Mouse (Mus musculus) adrenal gland, postnatal 0 days (tissue): Measurements from ENCODE around the gene Zswim2. TPM values are rescaled to one million over a fixed set of nuclear protein-coding genes. Genes with fewer than 3 reads are reported as not detected.

Experiments used
- polyA plus RNA-seq: library from polyadenylated mRNA; unstranded; fragments of >200 nt; fragmentation: Nextera tagmentation; extraction: Ambion mirVana; gene quantifications from 2 replicates; pipeline ENCODE4 v1.2.1, GENCODE M21; 2015

The Zswim2 gene
- polyA plus RNA-seq, result not detected in 2 replicates

DNA sequence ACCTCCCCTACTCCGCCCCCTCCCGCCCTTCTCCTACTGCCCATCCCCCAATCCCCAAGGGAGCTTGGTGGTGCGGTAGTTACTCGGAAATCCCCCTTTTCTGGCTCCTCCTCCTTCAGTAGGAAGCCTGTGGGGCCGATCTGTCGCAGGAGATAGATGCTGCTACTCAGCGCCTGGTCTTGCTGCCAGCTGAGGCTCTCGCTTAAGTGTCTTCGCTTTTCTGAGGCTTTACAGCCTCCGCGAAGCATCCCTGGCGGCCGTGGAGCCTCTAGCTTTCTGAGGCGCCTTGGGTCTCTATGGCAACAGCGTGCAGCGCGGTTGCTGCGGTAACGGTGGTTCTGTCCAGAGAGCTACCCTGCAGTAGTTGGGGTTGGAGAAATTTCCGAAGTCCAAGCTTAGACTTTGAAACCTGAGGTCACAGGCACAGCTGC lies at the start of gene Zswim2:
Gene Zswim2 (minus strand): TSS at position 298 of the 431 bp plus-strand sequence.

DNA sequence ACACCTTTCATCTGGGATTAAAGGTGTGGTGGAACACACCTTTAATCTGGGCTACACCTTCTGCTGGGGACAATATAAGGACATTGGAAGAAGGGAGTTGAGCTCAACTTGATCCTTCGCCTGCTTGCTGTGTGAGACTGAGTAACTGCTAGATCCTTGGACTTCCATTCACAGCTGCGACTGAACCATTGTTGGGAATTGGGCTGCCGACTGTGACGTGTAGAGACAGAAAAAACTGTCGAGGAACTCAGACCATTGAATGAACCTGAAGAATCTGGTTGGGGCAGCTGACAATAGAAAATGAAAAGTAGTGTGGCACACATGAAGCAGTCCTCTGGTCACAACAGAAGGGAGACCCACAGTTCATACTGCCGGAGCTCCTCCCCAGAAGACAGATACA lies 49.2 kb upstream of the Zswim2 start, which contains the start of gene Gm13691:
Gene Gm13691 (plus strand): TSS at position 301 of the 400 bp plus-strand sequence.

DNA sequence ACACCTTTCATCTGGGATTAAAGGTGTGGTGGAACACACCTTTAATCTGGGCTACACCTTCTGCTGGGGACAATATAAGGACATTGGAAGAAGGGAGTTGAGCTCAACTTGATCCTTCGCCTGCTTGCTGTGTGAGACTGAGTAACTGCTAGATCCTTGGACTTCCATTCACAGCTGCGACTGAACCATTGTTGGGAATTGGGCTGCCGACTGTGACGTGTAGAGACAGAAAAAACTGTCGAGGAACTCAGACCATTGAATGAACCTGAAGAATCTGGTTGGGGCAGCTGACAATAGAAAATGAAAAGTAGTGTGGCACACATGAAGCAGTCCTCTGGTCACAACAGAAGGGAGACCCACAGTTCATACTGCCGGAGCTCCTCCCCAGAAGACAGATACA lies 43.4 kb upstream of the Zswim2 start, which contains the start of gene Gm13697:
Gene Gm13697 (plus strand): TSS at position 301 of the 400 bp plus-strand sequence.

DNA sequence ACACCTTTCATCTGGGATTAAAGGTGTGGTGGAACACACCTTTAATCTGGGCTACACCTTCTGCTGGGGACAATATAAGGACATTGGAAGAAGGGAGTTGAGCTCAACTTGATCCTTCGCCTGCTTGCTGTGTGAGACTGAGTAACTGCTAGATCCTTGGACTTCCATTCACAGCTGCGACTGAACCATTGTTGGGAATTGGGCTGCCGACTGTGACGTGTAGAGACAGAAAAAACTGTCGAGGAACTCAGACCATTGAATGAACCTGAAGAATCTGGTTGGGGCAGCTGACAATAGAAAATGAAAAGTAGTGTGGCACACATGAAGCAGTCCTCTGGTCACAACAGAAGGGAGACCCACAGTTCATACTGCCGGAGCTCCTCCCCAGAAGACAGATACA lies 37.6 kb upstream of the Zswim2 start, which contains the start of gene Gm13694:
Gene Gm13694 (plus strand): TSS at position 301 of the 400 bp plus-strand sequence.

DNA sequence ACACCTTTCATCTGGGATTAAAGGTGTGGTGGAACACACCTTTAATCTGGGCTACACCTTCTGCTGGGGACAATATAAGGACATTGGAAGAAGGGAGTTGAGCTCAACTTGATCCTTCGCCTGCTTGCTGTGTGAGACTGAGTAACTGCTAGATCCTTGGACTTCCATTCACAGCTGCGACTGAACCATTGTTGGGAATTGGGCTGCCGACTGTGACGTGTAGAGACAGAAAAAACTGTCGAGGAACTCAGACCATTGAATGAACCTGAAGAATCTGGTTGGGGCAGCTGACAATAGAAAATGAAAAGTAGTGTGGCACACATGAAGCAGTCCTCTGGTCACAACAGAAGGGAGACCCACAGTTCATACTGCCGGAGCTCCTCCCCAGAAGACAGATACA lies 31.8 kb upstream of the Zswim2 start, which contains the start of gene Gm13696:
Gene Gm13696 (plus strand): TSS at position 301 of the 400 bp plus-strand sequence.

DNA sequence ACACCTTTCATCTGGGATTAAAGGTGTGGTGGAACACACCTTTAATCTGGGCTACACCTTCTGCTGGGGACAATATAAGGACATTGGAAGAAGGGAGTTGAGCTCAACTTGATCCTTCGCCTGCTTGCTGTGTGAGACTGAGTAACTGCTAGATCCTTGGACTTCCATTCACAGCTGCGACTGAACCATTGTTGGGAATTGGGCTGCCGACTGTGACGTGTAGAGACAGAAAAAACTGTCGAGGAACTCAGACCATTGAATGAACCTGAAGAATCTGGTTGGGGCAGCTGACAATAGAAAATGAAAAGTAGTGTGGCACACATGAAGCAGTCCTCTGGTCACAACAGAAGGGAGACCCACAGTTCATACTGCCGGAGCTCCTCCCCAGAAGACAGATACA lies 26.0 kb upstream of the Zswim2 start, which contains the start of gene Gm13695:
Gene Gm13695 (plus strand): TSS at position 301 of the 400 bp plus-strand sequence.

DNA sequence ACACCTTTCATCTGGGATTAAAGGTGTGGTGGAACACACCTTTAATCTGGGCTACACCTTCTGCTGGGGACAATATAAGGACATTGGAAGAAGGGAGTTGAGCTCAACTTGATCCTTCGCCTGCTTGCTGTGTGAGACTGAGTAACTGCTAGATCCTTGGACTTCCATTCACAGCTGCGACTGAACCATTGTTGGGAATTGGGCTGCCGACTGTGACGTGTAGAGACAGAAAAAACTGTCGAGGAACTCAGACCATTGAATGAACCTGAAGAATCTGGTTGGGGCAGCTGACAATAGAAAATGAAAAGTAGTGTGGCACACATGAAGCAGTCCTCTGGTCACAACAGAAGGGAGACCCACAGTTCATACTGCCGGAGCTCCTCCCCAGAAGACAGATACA lies 20.2 kb upstream of the Zswim2 start, which contains the start of gene Gm13693:
Gene Gm13693 (plus strand): TSS at position 301 of the 400 bp plus-strand sequence.

DNA sequence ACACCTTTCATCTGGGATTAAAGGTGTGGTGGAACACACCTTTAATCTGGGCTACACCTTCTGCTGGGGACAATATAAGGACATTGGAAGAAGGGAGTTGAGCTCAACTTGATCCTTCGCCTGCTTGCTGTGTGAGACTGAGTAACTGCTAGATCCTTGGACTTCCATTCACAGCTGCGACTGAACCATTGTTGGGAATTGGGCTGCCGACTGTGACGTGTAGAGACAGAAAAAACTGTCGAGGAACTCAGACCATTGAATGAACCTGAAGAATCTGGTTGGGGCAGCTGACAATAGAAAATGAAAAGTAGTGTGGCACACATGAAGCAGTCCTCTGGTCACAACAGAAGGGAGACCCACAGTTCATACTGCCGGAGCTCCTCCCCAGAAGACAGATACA lies 14.4 kb upstream of the Zswim2 start, which contains the start of gene Gm13698:
Gene Gm13698 (plus strand): TSS at position 301 of the 400 bp plus-strand sequence.

Other genes with a start within 250 kb of the Zswim2 start
- 83.0 and 97.3 TPM in 2 replicates for gene Itgav, start 216.8 kb downstream of the Zswim2 start, polyA plus RNA-seq
- gene Fam171b, start 128.6 kb downstream of the Zswim2 start, polyA plus RNA-seq, result 5.2 and 9.7 TPM in 2 replicates
- gene Gm13698, start 14.5 kb upstream of the Zswim2 start, polyA plus RNA-seq, result not detected in 2 replicates
- not detected in 2 replicates for gene Gm13693, start 20.3 kb upstream of the Zswim2 start, polyA plus RNA-seq
- not detected in 2 replicates for gene Gm13695, start 26.1 kb upstream of the Zswim2 start, polyA plus RNA-seq
- gene Gm13696, start 31.9 kb upstream of the Zswim2 start, polyA plus RNA-seq, result not detected in 2 replicates
- not detected in 2 replicates for gene Gm13694, start 37.7 kb upstream of the Zswim2 start, polyA plus RNA-seq
- gene Gm13697, start 43.5 kb upstream of the Zswim2 start, polyA plus RNA-seq, result not detected in 2 replicates
- not detected in 2 replicates for gene Gm13691, start 49.3 kb upstream of the Zswim2 start, polyA plus RNA-seq